Mouse (Mus musculus): ENCODE measurements at regions not wholly inside any gene's neighbourhood (a gene's known extent, or its start where the extent isn't known, plus 50 kb on each side); places are given as distances from the start of the nearest gene placed in this dataset.

DNA sequence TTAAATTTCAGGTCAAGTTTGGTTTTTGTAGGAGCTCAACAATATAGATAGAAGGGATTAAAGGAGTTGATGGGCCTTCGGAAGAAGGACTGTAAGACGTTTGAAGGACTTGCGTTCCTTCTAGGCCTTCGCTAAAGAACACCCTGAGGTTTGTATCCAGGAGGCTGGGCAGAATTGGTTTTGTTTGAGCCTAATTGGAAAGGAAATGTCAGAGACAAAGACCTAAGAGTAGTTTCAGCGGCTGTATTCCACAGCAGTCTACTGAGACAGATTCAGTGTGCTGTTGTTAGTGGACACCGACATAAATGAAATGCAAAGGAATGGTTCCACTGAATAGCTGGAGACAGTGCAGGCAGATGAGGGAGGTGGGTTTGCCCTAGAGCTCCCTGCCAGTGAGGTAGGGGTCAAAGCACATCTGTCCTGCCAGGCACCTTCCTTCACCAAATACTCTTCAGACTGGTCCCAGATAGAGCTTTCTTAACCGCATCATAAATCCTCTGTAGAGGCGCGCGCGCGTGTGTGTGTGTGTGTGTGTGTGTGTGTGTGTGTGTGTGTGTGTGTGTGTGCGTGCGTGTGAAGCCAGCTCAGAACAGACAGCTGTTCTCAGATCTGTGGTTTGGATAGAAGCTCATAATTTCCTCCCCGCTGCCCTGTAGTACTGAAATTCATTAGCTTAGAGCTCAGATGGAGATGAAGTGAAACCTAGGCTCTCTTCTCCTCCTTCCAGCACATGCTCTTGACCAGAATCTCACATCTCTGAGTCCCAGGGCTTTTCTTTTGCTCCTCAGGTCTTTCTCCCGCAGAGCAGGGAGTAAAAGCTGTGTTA lies 209.7 kb downstream of the Ktn1 start:
- DNase-seq (ENCODE audit: extremely low spot score in 1 of 2, low spot score in 1 of 2), result no peak

DNA sequence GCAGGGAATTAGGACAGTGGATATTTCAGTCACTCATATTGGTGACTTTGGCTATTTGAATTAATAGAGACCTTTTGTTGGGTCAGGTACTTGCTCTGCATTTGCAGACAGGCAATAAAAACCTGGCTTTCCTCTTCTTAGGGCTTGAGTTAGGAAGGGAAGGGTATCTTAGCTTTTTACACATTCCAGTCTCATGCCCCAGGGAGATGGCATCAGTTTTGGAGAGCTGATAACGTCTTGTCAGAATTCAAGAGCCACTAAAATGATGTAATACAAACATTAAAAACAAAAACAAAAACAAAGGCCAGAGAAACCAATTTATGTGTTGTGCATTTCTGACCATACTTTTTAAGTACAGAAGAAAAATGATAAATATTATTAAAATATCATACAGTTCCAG lies 214.3 kb downstream of the Ktn1 start:
- DNase-seq (ENCODE audit: extremely low spot score in 1 of 2, low spot score in 1 of 2), result no peak

DNA sequence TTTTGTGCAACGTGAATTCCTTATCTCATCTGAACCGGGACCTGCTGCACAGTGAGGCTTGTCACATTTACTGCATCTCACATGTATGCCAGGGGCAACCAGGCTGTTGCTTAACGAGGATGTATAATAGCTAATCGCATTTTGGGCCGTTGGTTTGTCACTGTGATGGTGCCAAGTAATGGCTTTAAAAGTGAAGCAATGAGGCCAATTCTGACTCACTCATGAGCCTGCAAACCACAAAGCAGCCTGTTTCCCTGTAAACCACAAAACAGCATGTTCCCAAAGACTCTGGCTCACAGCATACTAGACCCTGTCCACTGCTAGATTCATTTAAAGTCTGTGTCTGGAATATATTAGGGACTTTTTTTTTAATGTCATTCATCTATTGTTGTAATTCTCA lies 214.8 kb downstream of the Ktn1 start:
- peak in 1 of 2 experiments; percentile 6 for DNase-seq (ENCODE audit: extremely low spot score in 1 of 2, low spot score in 1 of 2)

DNA sequence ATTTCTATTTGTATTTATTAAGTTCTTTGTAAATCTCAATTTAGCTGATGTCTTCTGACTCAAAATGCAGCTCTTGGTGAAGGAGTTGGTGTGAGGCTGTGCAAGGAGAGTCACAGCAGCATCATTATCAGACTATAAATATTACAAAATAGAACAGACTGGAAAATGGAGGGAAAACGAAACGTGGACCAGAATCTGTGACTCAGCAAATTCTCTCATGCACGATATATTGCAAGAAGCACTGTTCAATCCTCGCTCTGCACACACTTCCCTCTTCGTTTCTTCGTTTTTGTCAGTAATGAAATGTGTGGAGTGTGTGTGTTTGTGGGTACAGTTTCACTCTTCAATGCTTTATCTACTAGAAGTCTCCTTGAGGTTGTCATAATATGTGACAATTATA lies 215.5 kb downstream of the Ktn1 start:
- DNase-seq (ENCODE audit: extremely low spot score in 1 of 2, low spot score in 1 of 2), result no peak

DNA sequence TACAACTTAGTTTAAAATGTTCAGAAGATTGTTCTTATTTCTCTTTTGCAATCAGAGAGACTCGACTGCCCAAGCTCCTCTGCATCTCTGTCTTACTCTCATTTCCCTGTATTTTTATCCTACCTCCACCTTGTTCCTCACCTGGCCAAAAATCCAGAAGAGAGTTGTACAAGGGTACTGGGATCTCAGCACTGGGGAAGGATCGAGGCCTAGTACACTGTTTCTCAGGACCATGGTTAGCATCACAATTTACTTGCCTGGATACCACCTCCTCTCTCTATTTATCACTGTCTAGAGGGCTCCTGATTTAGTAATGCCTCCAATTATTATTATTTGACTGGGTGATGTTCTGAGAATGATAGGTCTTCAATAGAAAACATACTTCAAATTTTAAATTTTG lies 218.8 kb downstream of the Ktn1 start:
- no peak for DNase-seq (ENCODE audit: extremely low spot score in 1 of 2, low spot score in 1 of 2)

DNA sequence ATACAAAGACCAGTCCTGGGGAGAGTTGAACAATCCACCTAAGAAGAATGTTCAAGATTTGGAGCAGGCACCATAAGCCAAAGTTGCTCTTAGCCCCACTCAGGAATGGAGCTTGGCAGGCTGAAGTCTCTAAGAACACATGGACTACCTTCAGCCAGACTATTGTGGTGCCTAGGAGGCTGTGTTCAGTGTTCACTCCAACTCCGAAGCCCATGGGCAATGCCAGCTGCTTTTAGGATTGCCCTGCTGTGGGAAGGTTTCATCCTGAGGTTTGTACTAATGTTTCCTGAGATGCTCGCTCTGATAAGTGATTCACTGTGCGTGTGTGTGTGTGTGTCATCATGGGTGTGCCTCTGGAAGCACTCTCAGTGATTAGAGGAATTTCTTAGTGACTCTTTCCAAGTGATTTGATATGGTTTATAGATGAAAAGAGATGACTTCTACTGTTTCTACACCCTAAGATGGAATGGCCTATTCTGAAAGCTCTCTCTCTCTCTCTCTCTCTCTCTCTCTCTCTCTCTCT lies 220.1 kb downstream of the Ktn1 start:
- DNase-seq (ENCODE audit: extremely low spot score in 1 of 2, low spot score in 1 of 2), result no peak

DNA sequence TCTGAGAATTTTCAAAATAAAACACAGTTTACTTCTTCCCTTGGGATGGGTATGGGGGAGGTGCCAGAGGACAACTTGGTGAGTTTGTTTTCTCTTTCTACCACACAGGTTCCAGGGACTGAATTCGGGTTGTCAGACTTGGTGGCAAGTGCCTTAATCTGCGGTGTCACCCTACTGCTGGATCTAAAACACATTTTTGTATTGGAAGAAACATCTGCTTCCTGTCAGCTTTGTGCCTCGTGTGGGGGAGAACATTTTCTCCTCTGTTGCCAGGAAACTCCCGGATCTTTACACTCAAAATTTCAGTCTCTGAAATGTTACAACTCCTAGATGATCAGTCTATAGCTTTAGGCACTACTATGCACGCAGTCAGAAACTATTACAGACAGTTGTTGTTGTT lies 228.3 kb downstream of the Ktn1 start:
- DNase-seq (ENCODE audit: extremely low spot score in 1 of 2, low spot score in 1 of 2), result no peak

DNA sequence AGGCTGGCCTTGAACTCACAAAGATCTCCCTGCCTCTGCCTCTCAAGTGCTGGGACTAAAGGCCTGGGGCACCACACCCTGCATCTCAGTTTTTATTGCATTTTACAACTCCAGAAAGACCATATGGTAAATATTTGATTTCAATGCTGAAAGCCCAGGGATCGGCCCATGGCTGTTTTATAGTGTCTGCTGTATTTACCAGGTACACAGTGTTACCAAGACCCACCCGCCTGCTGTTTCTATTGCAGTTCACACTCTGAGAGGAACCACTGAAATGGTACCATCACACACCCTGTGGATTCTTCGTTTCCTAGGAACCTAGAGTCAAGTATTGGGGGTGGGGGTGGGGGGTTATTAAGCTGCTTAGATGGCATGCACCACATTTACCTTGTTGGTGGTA lies 228.9 kb downstream of the Ktn1 start:
- no peak for DNase-seq (ENCODE audit: extremely low spot score in 1 of 2, low spot score in 1 of 2)

DNA sequence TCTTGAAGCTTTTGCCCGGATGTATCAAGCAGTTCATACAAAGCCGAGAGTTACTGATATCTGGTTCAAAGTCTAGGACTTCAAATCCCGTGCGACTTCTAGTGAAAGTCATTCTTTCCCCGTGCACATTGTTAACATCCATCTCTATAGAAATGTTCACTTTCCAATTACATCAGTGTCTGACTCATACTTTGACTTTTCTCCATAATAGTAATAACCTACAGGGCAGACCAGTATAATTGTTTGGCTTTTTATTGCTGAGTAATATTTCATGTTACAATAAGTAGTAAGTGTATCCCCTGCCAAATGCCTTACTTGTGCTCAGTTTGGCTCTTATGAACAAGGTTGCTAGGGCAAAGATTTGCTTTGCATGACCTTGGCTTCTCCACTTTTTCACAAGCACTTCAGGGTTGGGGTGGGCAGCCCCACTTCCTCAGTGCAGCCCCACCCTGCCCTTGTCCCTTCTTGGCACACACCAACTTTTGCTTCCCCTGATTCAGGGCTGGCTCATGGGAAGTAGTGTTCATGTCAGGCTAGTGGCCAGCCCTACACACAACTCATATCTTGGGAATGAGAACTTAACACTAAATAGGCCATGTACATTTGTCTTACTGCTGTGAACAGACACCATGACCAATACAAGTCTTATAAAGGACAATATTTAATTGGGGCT lies 229.7 kb downstream of the Ktn1 start:
- DNase-seq (ENCODE audit: extremely low spot score in 1 of 2, low spot score in 1 of 2), result no peak

DNA sequence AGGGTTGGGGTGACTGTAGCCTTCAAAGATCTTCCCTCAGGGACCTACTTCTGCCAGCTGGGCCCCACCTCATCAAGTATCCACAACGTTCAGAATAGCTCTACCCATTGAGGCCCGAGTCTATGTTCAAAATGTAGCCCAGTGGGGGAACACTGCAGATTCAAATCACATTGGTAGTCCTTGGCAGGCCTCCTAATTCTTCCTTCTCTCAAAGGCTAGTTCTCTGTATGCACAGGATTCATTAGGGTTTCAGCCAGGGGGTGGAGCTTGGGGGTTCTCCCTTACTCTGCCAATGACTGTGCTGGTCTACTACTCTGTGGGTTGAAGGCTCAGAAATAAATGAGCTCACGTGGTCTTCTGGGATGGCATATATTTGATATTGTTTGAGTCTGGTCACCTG lies 235.3 kb upstream of the Peli2 start:
- peak; percentile 7 to 25 for DNase-seq (ENCODE audit: extremely low spot score in 1 of 2, low spot score in 1 of 2)

DNA sequence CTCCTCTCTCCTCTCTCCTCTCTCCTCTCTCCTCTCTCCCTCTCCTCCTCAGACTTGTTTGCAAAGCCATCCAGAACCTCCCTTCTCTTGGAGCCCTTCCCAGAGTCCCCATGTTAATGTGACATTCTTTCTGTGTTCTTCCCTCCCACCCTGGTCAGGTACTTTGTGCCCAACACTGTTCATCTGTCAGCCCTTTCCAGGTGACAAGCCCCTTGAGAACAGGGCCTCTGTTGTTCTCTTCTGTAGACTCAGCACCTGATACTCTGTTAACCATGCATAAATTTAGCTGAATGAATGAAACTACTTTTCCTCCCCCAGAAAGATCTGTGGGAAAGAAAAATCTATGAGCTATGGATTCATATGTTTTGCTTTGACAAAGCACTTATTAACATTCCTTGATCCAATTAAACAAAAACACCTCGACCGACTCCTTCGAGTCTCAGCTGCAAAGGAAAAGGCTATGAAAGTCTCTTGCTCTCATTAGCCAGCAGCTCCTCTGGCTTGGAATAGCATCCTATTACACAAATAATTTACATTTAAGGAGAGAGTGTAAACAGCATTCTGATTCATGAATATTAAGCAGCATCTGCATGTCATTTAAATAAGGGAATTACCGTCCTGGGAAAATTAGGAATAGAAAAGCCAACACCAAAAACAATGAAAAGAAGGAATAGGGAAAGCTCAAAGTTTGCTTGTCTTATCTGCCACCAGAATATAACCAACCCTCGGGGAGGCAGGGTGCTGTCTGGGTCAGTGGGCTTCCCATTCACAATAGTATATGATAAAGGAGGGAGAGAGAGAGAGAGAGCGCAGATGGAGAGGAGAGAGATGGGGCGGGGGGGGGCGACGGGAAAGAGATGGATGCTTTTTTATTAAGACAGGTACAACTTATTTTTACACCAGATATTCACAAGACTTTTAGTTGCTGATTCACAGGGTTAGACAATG lies 230.1 kb upstream of the Peli2 start:
- no peak for DNase-seq (ENCODE audit: extremely low spot score in 1 of 2, low spot score in 1 of 2)

DNA sequence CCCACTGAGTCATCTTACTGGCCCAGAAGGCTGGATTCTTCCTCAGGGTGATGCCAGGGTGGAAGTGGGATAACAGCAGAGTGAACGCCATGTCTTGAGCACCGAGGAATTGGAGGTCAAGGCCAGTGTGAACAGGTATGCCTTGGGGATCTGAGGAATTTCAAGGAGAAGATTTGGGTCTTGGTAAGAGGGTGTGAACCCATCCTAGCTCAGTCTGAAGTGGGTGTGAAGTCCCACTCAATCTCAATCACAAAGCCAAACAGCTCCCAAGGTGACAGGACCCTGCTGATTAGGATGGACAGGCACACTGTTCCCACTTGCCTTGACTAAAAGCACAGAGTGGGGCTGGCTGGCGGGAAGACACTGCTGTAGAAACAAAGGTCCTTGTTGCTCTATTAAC lies 224.0 kb upstream of the Peli2 start:
- DNase-seq (ENCODE audit: extremely low spot score in 1 of 2, low spot score in 1 of 2), result no peak

DNA sequence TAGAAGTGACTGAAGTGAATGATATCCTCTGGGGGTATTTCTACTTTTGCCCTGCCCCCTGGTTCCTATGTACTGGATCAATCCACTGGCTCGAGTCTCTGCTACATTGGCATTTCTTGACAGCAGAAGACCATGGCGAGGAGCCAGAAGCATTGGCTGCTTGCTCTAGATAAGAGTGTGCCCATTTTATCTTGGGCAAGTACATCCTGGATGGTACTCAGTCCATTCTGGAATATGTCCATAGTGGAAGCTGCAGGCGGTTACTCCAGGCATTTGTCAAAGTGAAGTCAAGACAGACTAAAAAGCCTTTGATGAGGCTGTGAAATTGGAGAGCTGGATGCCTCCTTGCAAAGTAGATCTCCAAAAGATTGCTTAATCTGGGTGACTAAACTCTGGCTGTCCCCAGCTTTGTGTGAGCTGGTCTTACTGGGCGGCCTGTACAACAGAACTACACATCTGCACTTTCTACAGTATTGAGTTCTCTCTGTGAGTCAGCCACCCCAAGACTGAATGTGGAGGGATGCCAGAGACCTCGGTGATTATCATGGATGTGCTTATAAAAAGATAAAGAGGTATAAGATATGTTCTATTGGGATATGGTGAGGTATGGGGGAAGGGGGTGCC lies 222.6 kb upstream of the Peli2 start:
- no peak for DNase-seq (ENCODE audit: extremely low spot score in 1 of 2, low spot score in 1 of 2)

DNA sequence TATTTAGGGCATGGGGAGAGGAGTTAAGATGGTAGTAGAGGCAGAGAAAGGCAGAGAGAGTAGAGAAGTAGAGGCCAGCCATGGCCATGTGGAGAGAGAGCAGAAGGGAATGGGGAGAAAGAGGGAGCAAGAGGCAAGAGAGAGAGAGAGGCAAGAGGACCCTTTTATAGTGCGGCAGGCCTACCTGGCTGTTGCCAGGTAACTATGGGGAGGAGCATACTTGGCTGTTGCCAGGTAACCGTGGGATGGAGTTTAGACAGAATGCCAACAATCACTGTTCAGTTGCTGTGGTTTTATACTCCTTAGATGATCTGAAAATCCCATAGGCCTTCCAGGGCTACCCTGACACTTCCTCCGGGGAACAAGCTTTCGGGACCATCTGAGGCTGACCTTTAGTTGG lies 222.0 kb upstream of the Peli2 start:
- DNase-seq (ENCODE audit: extremely low spot score in 1 of 2, low spot score in 1 of 2), result no peak

DNA sequence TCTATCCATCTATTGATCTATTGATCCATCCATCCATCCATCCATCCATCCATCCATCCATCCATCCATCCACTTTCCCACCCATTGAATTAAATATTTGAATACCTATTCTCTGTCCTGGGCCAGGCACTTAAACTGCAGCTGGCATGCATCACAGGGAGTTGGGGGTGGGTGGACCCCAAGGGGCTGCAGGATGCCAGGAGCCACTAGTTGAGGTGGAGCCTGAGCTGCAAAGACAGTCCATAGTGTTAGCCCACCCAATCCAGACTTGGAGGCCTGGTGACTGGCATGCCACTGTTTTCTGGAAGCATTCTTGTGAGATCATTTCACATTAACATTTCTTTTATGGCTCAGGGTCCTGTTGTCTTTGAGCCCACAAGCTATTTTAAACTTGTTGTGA lies 215.3 kb upstream of the Peli2 start:
- no peak for DNase-seq (ENCODE audit: extremely low spot score in 1 of 2, low spot score in 1 of 2)

DNA sequence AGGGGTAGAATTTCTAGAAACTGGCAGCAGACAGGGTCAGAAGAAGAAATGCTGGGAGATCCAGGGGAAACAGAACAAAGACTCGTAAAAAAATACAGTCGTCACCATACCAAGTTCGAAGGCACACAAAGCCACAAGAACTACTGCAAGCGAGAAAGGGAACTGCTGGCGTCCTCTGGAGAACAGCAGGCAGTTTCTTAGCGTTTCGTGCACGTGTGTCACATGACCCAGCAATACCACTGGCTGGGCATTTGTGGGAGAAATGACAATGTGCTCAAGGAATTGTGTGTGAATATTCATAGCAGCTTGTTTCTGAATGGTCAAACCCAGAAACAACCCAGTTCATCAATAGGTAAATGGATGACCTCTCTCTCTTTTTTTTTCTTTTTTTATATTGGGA lies 211.5 kb upstream of the Peli2 start:
- no peak for DNase-seq (ENCODE audit: extremely low spot score in 1 of 2, low spot score in 1 of 2)

DNA sequence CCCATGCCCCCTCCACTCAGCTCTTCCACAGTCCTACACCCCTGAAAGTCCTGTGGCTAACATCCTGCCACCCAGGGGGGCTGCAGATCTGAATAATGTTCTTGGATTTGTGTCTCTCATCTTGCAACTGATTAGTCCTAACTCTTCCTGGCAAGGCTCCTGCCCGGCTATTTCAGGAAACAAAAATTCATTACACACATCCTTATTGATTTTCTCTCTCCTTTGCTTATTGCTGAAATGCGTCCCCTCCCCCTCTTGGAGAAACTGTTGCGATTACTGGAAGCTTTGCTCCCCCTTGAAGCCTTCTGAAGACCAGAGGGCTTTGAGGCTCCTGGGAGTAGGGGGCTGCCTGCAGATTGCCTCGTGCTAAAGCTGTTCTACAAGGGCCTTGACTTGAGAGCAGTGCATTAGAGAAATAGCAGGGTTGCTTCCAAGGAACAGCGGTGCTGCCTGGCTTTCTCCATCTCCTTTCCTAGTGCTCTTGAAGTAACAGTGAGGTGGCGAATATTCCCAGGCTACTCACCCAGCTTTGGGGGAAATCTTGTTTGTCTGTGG lies 209.8 kb upstream of the Peli2 start:
- no peak for DNase-seq (ENCODE audit: extremely low spot score in 1 of 2, low spot score in 1 of 2)

DNA sequence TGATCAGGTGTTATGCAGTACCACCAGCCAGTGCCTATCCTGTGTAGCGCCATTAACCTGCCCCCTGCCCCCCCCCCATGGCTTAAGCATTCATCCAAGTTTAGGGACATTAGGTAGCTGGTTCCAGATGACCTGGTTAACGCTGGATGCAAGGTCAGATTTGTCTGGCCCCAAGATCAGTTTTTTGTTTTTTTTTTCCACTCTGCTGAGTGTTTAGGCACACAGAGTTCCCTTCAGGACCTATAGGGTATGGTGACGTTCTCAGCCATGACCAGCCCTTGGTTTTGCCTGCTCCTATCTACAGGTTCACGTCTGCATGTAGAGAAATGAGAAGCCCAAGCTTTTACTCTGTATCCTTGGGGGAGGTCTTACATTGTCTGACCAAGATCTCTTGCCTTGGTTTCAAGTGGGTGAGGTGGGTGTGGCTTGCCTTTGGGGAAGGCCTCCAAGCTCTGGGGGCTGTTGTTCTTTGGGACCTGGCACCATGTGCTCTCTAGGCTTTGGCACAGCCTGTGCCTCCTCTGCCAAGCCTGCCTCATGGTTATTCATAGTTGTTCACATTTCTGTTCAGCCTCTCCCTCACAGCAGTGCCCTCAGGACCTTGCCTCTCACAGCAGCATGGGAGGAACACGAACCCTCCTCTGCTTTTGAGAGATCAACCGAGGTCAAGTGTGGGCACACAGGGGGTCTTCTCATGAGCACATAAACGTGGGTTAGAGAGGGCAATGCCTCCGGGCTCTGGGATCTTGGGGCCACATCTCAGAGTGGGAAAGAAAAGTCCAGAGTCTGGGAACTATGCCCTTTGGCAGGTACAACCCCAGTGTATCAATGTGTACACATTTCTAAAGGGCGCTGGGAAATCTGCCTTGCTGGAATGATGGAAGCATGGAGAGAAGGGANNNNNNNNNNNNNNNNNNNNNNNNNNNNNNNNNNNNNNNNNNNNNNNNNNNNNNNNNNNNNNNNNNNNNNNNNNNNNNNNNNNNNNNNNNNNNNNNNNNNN lies 208.8 kb upstream of the Peli2 start:
- peak; percentile 46 to 52 for DNase-seq (ENCODE audit: extremely low spot score in 1 of 2, low spot score in 1 of 2)

DNA sequence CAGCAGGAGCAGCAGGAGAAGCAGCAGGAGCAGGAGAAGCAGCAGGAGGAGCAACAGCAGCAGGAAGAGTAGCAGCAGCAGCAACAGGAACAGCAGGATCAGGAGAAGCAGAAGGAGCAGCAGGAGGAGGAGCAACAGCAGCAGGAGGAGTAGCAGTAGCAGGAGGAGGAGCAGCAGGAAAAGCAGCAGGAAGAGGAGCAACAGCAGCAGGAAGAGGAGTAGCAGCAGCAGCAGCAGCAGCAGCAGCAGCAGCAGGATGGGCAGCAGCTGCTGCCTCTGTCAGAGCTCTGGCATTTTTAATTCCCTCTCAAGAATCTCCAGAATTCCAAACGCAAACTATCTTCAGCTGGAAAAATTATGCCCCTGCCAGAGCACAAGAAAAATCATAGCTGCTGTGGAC lies 205.0 kb upstream of the Peli2 start:
- no peak for DNase-seq (ENCODE audit: extremely low spot score in 1 of 2, low spot score in 1 of 2)
